Mouse (Mus musculus): ENCODE data around the gene Rasgef1b. TPM values are rescaled to one million over a fixed set of nuclear protein-coding genes. Genes with fewer than 3 reads are reported as not detected.
A peak's percentile ranks its signal among the peaks of the same experiment; 100 is the strongest.

Rasgef1b gene
- total RNA-seq, 2 experiments from 2014 or later: 1.5 to 2.6 TPM

GRCm38 (mm10) chr5:99398472-99399070 lies 330.3 kb downstream of the Rasgef1b start:
- DNase-seq: no peak

DNA sequence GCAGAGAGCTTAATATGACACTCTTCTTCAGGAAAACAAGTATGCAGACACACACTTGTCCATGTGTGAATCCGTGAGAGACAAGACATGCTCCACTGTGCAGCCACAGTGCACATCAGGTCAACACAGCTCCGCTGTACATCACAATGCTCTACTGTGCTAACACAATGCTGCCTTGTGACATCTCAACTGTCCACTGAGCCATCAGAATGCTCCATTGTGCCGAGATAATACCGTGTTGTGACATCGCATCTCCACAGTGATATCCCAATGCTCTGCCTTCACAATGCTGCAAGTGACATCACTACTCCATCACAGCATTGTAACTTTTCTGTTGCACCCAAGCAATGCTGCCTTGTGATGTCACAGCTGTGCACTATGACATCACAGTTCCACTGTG lies 334.3 kb downstream of the Rasgef1b start:
- no peak for DNase-seq

- no peak for DNase-seq
These were observed 337.3 kb downstream of the Rasgef1b start for GRCm38 (mm10) chr5:99391525-99391924.

- DNase-seq: no peak
These were observed 338.1 kb downstream of the Rasgef1b start for GRCm38 (mm10) chr5:99390776-99391175.

DNA sequence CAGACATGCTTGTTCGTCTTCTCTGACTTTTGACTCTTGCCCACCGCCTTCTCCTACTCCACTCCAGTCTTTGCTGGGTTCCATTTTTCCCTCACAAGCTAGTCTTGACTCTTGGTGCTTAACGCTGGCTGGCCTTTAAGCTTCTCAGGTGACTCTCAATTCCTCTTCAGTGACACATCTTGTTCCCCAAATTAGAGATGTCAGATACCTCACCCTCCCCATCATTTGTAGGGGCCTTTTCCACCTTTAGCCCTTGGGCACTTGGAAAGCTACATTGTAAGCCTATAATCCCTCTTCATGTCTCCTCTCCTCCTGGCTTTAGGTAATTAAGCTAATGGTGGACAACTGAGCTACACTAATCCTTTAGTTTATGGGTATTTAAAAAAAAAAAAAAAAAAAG lies 338.6 kb downstream of the Rasgef1b start:
- no peak for DNase-seq

DNA sequence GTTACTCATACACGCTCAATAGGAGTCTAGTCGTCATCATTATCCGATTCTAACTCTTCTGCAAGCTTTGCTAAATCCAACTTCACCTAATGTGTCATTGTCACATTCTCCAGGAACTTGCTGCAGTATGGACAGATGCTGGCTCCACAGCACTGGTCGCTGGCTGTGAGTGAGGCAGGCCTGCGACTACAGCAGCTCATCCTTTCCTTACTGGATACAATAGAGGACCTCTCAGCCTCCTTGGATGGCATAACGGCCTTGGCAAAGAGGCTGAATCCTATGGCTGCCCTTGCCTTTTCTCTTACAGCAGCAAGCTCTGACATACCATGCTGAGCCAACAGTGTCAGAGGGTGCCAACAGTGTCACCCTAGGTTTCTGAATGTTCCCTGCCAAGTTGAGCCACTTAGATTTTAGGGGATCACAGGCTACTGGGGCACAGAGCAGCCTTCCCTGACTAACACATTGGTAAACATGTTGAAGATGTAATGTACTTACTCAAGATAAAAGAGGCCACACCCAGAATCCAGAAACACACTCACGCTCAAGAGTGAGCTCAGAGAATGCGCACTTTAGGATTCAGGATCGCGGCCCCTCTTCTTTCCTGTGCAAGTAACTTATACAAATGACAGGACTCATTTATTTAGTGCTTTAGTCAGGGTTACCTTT lies 340.1 kb downstream of the Rasgef1b start:
- no peak for DNase-seq

- peak; percentile 19 for DNase-seq
These were observed 340.7 kb downstream of the Rasgef1b start for GRCm38 (mm10) chr5:99388131-99388530.

DNA sequence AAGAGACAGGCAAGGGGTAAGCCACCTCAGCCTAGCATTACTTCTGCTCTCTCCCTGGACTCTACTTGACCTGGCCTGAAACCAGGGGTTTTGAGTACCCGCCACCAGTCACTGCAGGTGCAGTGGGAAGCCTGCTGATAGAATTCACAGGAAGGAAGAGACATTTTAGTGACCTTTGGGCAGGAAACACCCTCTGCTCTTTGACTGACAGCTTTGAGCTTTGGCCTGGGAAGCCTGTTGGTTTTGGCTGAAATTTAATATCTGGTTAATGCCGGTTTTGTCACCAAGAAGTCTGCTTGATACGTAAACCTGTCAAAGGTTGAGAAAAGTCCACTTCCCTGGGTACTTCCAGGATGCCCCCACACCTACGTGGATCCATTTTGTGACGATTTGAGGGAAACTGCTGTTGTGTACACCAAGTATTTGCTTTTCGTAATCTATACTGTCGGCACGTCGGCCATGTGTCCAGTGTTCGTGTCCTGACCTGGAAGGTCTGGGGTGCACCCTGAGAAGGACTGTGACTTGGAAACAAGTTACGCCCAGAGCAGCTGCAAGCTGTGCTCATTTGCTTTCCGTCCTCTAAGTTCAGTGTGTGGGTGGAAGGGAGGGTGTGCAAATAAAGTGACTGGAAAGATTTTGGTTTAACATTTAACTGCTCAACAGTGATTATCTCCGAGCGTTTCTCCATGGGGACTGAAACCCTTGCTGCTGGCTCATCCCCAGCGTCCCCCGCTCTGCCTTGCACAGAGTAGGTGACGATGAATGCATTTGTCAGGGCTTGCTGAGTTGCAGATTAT lies 341.5 kb downstream of the Rasgef1b start:
- no peak for DNase-seq

DNA sequence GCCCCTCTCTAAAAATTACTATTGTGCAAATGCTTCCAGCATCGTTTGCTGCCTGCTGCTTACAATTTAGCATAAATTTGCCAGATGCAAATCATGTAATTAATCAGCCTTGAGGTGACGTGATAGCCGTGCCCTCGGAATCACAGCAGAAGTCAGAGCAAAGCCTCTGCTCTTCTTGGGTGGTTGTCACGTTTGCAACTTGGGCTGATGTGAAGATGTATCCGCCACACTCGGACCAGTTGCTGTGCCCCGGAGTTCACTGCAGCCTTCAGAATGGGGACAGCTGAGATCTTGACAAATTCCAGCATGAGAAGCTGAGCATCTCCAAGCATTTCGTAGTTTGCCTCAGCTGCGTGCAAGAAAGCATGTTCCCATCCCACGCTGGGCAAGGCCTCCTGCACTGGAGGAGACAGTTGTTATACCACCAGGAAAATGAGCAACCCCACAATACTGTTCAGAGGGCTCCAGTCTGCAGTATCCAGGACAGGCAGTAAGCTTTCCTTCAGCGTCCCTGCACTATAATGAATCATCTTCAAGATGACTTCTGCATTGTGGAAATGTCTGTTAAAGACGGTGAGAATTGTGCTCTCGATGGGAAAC lies 342.5 kb downstream of the Rasgef1b start:
- DNase-seq: no peak

DNA sequence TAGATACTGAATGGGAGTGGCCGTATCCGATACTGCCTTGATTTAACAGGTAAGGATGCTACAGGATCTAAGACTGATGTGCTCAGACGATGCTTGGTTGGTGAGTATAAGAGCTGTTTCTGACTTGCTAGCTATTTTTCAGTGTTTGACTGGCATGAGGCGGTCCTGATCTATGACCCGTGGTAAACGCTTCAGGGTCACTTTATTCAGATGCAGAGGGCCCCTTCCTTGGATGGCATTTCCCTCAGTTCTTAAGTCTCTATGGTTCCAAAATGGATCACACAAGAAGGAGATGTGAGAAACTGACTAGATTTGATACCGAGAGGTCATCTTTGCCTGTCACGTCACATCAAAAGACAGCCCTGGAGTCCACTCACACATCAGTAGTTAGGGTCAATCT lies 343.1 kb downstream of the Rasgef1b start:
- DNase-seq: no peak

DNA sequence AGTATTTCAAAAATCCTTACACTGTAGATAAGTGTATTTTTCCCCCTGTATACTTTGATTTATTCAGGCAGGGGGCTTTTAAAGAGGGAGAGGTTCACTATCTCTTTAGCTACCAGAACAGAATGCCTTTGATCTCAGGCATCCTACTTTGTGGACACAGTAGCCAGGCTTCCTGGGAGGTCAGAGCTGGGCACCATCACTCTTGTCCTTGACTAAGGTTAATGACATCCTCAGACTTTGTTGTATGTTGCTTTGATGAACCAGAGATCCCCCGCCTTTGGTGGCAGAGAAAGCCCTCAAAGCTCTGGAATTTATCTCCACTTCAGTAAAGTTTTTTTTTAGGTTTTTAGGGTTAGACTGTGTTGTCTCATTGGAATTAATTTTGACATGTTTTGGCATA lies 343.8 kb downstream of the Rasgef1b start:
- no peak for DNase-seq

- no peak for DNase-seq
These were observed 345.0 kb downstream of the Rasgef1b start for GRCm38 (mm10) chr5:99383783-99384281.

GRCm38 (mm10) chr5:99382786-99383185 lies 346.1 kb downstream of the Rasgef1b start:
- no peak for DNase-seq

DNA sequence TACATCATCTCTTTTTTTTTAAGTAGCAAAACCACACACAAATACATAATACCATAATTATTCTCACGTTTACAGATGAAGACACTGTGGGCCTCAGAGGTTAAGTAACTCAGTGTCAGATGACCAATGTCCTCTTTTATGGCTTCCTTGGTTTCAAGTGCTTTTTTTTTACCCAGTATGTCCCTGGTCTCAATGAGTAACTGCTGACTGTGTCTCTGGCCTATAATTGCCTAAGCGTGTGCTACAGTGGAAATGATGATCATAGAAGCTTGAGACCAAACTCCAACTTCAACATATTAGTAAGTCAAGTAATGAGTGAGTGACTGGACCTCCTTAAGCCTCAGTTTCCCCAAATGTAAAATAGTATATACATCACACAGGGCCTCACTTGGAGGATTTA lies 347.2 kb downstream of the Rasgef1b start:
- no peak for DNase-seq

DNA sequence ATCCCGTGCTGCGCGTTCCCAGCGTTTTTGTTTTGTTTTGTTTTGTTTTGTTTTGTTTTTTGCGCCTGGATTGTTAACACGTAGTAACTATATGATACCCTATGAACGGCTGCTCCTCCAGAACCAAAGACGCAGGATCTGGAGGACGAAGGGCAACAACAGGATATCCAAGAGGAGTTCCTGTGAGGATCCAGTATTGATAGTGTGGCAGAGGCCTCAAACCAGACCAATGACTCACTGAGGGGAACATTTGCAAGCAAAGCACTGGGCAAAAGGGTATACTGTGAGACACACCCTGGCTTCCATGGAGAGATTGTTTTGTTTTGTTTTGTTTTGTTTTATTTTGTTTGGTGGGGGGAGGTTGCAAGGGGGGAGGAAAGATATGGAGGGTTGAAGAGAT lies 348.0 kb downstream of the Rasgef1b start:
- DNase-seq: no peak

- DNase-seq: no peak
These were observed 348.7 kb downstream of the Rasgef1b start for GRCm38 (mm10) chr5:99380166-99380565.

GRCm38 (mm10) chr5:99378437-99379226 lies 350.2 kb downstream of the Rasgef1b start:
- DNase-seq: no peak

GRCm38 (mm10) chr5:99375725-99376124 lies 353.1 kb downstream of the Rasgef1b start:
- no peak for DNase-seq

DNA sequence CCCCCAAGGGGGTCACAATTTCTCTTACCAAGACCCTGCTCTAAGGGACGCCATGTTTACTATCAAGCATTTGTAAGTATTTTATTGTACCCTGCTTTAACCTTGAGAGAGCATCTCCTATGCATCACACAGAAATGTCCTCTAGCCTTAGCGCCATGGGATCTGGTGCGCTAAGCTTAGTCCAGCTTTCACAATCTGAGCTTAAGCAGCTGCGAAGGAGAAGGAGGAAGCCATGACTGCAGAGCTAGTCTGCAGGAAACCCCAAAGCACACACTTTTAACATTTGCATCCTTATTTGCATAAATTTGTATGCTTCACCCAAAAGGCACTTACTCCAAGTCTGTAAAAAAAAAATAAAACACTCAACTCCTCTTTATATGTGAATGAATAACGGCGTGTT lies 354.4 kb downstream of the Rasgef1b start:
- DNase-seq: no peak

- no peak for DNase-seq
These were observed 355.2 kb downstream of the Rasgef1b start for GRCm38 (mm10) chr5:99373570-99374151.

GRCm38 (mm10) chr5:99370636-99371035 lies 358.2 kb downstream of the Rasgef1b start:
- no peak for DNase-seq

DNA sequence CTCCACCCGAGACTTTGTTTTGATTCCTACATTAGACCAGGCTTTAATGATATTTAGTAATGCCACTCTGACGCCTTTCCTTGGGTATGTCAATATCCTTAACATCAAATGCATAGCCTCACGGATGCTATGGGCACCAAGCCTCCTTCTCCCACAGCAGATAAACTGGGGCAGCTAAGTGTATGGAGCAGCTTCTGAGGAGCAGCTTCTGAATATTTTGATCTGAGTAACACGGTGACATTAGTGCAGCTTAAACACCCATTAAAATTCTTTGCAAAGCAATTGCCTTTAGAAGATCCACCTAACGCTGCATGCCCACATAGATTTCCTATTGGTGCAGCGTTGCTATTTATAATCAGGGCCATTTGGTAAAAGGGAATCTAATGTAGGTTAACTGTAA lies 359.6 kb downstream of the Rasgef1b start:
- no peak for DNase-seq

Measured in gastrocnemius, postnatal 10 days (tissue).